Mouse (Mus musculus): Measurements from ENCODE around the gene Lrrc9. TPM values are rescaled to one million over a fixed set of nuclear protein-coding genes. Genes with fewer than 3 reads are reported as not detected.

Lrrc9 gene
- polyA plus RNA-seq, 1 experiment = 1.2 TPM

DNA sequence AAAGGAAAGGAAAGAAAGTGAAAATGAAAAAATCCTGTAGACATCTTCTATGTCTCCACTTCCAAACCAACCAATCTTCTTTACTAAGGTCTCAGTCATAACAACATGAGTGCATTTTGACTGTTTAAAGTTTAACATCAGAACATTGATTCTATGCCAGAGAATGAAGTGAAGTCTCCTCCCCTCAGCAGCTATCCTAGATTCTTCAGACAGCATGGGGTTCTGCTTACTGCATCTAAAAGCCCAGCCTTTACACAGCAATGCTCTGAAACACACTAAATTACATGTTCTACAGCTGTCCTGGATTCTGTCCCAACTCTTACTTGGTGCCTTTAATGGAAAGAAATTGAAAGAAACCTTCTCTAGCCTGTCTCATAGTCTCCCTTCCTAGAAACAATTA, 43.2 kb downstream of the Lrrc9 start:
- no peak overlapping the region for H3K4me3 ChIP-seq (replicated peaks; ENCODE audit: insufficient read depth, low read depth, low read length)
- no peak overlapping the region for H3K27ac ChIP-seq (ENCODE audit: insufficient read depth, low read length)
- no peak for DNase-seq
- H3K27me3 ChIP-seq (ENCODE audit: control insufficient read depth, insufficient read depth, low read length) = no peaks in the 10 kb centered on the region
- TF ChIP-seq CTCF (IDR thresholded peaks at IDR 0.05; ENCODE audit: borderline replicate concordance, insufficient read depth, low read depth, low read length) (no peak), POLR2A (IDR thresholded peaks at IDR 0.05; ENCODE audit: borderline replicate concordance, insufficient read depth, low read length) (no peak)
- no peaks in the 10 kb centered on the region for H3K4me1 ChIP-seq (ENCODE audit: control insufficient read depth, insufficient read depth, low read length)

DNA sequence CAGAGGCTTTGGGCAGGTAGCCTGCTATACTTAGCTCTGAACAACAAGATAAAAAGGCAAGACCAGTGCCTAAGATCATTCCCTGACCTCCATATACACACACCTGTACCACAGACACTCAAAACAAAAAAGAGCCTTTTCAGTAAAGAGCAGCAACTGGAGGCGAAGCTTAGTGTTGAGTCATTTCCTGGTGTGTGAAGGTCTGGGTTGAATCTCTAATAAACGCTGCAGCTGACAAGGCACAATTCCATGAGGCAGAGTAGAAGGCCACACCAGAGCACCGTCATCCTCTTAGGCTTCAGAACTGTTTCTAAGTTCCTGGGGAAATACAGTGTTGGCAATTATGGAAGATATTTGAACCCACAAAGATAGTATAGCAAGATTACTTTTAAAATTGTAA, 45.8 kb downstream of the Lrrc9 start:
- no peak for DNase-seq
- TF ChIP-seq POLR2A (IDR thresholded peaks at IDR 0.05; ENCODE audit: borderline replicate concordance, insufficient read depth, low read length) (no peak), CTCF (IDR thresholded peaks at IDR 0.05; ENCODE audit: borderline replicate concordance, insufficient read depth, low read depth, low read length) (no peak)
- WGBS = 86% methylated on average over 3 of the region's 3 CpGs
- Histone ChIP-seq H3K4me1 (ENCODE audit: control insufficient read depth, insufficient read depth, low read length) (no peaks in the 10 kb centered on the region), H3K27ac (ENCODE audit: insufficient read depth, low read length) (no peak overlapping the region), H3K4me3 (replicated peaks; ENCODE audit: insufficient read depth, low read depth, low read length) (no peak overlapping the region), H3K27me3 (ENCODE audit: control insufficient read depth, insufficient read depth, low read length) (no peaks in the 10 kb centered on the region)

- 91% methylated on average over 3 of the region's 3 CpGs for WGBS
Measured at GRCm38 (mm10) chr12:72489995-72490394, 48.3 kb downstream of the Lrrc9 start.

GRCm38 (mm10) chr12:72491063-72491719, 49.5 kb downstream of the Lrrc9 start:
- no peaks in the 10 kb centered on the region for H3K4me1 ChIP-seq (ENCODE audit: control insufficient read depth, insufficient read depth, low read length)
- H3K27me3 ChIP-seq (ENCODE audit: control insufficient read depth, insufficient read depth, low read length) = no peaks in the 10 kb centered on the region
- H3K27ac ChIP-seq (ENCODE audit: insufficient read depth, low read length) = no peak overlapping the region
- no peak overlapping the region for H3K4me3 ChIP-seq (replicated peaks; ENCODE audit: insufficient read depth, low read depth, low read length)
- 81% methylated on average over 3 of the region's 3 CpGs for WGBS
- no peak for DNase-seq
- TF ChIP-seq CTCF (IDR thresholded peaks at IDR 0.05; ENCODE audit: borderline replicate concordance, insufficient read depth, low read depth, low read length) (no peak), POLR2A (IDR thresholded peaks at IDR 0.05; ENCODE audit: borderline replicate concordance, insufficient read depth, low read length) (no peak)

More at GRCm38 (mm10) chr12:72489995-72490394, 48.3 kb downstream of the Lrrc9 start:
- H3K4me3 ChIP-seq (replicated peaks; ENCODE audit: insufficient read depth, low read depth, low read length) = no peak overlapping the region
- DNase-seq = no peak
- TF ChIP-seq POLR2A (IDR thresholded peaks at IDR 0.05; ENCODE audit: borderline replicate concordance, insufficient read depth, low read length) (no peak), CTCF (IDR thresholded peaks at IDR 0.05; ENCODE audit: borderline replicate concordance, insufficient read depth, low read depth, low read length) (no peak)
- no peak overlapping the region for H3K27ac ChIP-seq (ENCODE audit: insufficient read depth, low read length)
- H3K27me3 ChIP-seq (ENCODE audit: control insufficient read depth, insufficient read depth, low read length) = no peaks in the 10 kb centered on the region
- no peaks in the 10 kb centered on the region for H3K4me1 ChIP-seq (ENCODE audit: control insufficient read depth, insufficient read depth, low read length)

DNA sequence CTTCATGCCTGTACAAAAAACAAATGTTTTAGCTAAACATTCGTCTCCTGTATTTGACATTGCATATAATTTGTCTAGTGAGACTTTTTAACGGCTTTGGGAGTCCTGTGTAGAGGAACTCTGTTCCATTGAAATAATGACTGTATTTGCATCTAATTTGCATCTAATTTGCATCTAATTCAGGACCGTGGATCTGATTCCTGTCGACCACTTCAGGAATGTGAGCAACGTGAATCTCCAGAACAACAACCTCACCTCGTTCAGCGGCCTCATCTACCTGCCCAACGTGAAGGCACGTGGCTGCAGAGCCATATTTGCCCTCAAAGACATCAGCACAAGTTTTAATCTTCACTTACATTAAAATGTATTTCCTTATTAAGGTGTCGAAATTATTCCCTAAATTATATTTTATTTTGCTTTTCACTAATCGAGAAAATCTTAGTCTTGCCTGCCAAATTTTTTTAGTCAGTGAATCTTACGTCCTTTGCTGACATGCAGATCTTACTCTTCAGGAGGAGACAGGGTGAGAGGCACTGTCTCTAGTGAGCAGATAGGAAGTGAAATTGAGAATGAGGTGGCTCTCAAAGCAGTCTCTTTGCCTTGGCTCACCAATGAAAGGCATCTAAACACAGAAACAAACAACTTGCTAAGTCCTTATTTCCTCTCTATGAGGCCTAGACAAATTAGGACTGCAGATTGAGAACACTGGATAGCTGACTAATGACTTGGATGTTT, 55.4 kb downstream of the Lrrc9 start:
- H3K4me1 ChIP-seq (ENCODE audit: control insufficient read depth, insufficient read depth, low read length) = no peaks in the 10 kb centered on the region
- 42% methylated on average over 12 of the region's 12 CpGs for WGBS
- H3K4me3 ChIP-seq (replicated peaks; ENCODE audit: insufficient read depth, low read depth, low read length) = no peak overlapping the region
- H3K27me3 ChIP-seq (ENCODE audit: control insufficient read depth, insufficient read depth, low read length) = no peaks in the 10 kb centered on the region
- no peak for DNase-seq
- no peak overlapping the region for H3K27ac ChIP-seq (ENCODE audit: insufficient read depth, low read length)
- TF ChIP-seq POLR2A (IDR thresholded peaks at IDR 0.05; ENCODE audit: borderline replicate concordance, insufficient read depth, low read length) = no peak
- TF ChIP-seq CTCF (IDR thresholded peaks at IDR 0.05; ENCODE audit: borderline replicate concordance, insufficient read depth, low read depth, low read length) = no peak

- Histone ChIP-seq H3K27me3 (ENCODE audit: control insufficient read depth, insufficient read depth, low read length) (no peaks in the 10 kb centered on the region), H3K4me1 (ENCODE audit: control insufficient read depth, insufficient read depth, low read length) (no peaks in the 10 kb centered on the region), H3K4me3 (replicated peaks; ENCODE audit: insufficient read depth, low read depth, low read length) (no peak overlapping the region), H3K27ac (ENCODE audit: insufficient read depth, low read length) (no peak overlapping the region)
- DNase-seq = no peak
- no peak for TF ChIP-seq CTCF (IDR thresholded peaks at IDR 0.05; ENCODE audit: borderline replicate concordance, insufficient read depth, low read depth, low read length)
- WGBS = 77% methylated on average over 7 of the region's 7 CpGs
Measured at GRCm38 (mm10) chr12:72509606-72510005, 67.9 kb downstream of the Lrrc9 start.

DNA sequence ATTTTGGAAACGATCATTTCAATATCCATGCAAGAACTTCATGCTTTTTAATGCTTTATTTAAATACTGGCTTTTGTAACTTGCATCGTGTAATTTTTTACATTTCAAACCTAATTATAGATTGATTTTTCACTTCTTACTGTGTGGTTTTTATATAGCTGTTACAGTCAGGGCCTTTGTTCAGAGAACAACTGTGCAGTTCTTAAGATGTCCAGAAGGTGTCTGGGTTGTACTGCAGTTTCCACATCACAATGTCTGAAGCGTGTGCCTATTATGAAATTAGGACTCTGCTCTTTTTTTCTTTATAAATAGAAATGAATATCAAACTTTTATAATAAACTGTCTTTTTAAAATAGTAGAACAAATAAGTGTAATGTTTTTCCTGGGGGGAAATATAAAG, 73.8 kb downstream of the Lrrc9 start:
- no peak for DNase-seq

GRCm38 (mm10) chr12:72518114-72518728, 76.6 kb downstream of the Lrrc9 start:
- no peaks in the 10 kb centered on the region for H3K4me1 ChIP-seq (ENCODE audit: control insufficient read depth, insufficient read depth, low read length)
- H3K4me3 ChIP-seq (replicated peaks; ENCODE audit: insufficient read depth, low read depth, low read length) = no peak overlapping the region
- TF ChIP-seq CTCF (IDR thresholded peaks at IDR 0.05; ENCODE audit: borderline replicate concordance, insufficient read depth, low read depth, low read length) (no peak), POLR2A (IDR thresholded peaks at IDR 0.05; ENCODE audit: borderline replicate concordance, insufficient read depth, low read length) (no peak)
- 57% methylated on average over 12 of the region's 12 CpGs for WGBS
- no peaks in the 10 kb centered on the region for H3K27me3 ChIP-seq (ENCODE audit: control insufficient read depth, insufficient read depth, low read length)
- no peak for DNase-seq
- no peak overlapping the region for H3K27ac ChIP-seq (ENCODE audit: insufficient read depth, low read length)

More for the DNA sequence above, 73.8 kb downstream of the Lrrc9 start:
- TF ChIP-seq POLR2A (IDR thresholded peaks at IDR 0.05; ENCODE audit: borderline replicate concordance, insufficient read depth, low read length) (no peak), CTCF (IDR thresholded peaks at IDR 0.05; ENCODE audit: borderline replicate concordance, insufficient read depth, low read depth, low read length) (no peak)
- Histone ChIP-seq H3K27me3 (ENCODE audit: control insufficient read depth, insufficient read depth, low read length) (no peaks in the 10 kb centered on the region), H3K4me3 (replicated peaks; ENCODE audit: insufficient read depth, low read depth, low read length) (no peak overlapping the region), H3K27ac (ENCODE audit: insufficient read depth, low read length) (no peak overlapping the region), H3K4me1 (ENCODE audit: control insufficient read depth, insufficient read depth, low read length) (no peaks in the 10 kb centered on the region)
- 61% methylated on average over 3 of the region's 3 CpGs for WGBS

Measured in cerebellum, adult 2 months (tissue).